Mouse (Mus musculus) c-Kit-positive CD71-positive TER-119-negative erythroid progenitor cells, embryonic 14.5 days (primary cell): Measurements from ENCODE around the gene Igfbp6.

Experiments used
- DNase-seq: peaks from one replicate; pipeline ENCODE4 v3.0.0-alpha.2; 2013; ENCODE audit warnings: low read depth

Igfbp6 gene

GRCm38 (mm10) chr15:102108651-102109525 is 35.3 kb upstream of the Igfbp6 start:
- peak; percentile 71 for DNase-seq

GRCm38 (mm10) chr15:102110271-102110670 is 33.9 kb upstream of the Igfbp6 start:
- DNase-seq: no peak

DNA sequence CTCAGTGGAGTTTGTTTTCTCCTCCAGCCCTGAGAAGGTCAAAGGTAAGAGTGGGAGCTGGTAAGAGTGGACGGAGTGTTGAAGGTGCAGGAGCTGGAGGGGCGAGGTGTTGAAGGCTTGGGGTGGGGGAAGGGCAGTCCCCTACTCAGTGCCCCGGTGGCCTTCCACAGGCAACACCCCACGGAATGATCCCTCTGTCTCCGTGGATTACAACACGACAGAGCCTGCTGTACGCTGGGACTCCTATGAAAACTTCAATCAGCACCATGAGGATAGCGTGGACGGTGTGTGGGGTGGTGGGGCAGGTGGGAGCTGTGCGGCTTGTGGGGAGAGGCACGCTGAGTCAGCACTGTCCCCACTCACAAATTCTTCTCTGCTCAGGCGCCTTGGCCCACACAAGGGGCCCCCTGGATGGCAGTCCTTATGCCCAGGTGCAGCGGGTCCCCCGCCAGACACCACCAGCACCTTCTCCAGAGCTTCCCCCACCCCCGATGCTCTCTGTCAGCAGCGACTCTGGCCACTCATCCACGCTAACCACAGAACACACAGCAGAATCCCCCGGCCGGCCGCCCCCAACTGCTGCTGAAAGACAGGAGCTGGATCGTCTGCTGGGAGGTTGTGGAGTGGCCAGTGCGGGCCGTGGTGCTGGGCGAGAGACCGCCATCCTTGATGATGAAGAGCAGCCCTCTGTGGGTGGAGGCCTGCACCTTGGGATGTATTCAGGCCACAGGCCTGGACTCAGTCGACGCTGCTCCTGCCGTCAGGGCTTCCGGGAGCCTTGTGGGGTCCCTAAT is 33.3 kb upstream of the Igfbp6 start:
- DNase-seq: no peak

DNA sequence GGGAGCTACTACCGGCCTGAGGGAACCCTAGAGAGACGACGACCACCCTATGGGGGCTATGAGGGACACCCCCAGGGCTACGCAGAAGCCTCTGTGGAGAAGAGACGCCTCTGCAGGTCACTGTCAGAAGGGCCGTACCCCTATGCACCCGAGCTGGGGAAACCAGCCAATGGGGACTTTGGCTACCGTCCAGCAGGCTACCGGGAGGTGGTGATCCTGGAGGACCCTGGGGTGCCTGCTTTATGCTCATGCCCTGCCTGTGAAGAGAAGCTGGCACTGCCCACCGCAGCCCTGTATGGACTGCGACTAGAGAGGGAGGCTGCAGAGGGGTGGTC is 32.7 kb upstream of the Igfbp6 start:
- DNase-seq: no peak

GRCm38 (mm10) chr15:102112181-102112580 is 32.0 kb upstream of the Igfbp6 start:
- no peak for DNase-seq

GRCm38 (mm10) chr15:102112827-102113226 is 31.3 kb upstream of the Igfbp6 start:
- DNase-seq: no peak

DNA sequence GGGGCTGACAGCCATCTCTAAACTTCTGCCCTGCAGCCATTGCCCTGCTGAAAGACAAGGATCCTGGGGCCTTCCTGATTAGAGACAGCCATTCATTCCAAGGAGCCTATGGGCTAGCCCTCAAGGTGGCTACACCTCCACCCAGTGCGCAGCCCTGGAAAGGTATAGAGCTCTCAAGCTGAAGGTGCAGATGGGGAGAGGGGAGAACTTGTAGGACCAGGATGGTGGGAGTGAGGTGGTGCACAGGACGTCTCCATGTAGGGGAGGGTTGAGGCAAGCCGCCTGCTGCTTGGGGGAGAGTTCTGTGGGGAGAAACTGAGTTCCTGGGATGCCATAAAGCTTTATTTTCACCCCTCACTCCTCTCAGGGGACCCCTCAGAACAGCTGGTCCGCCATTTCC is 30.5 kb upstream of the Igfbp6 start:
- DNase-seq: no peak

- no peak for DNase-seq
Observed at GRCm38 (mm10) chr15:102114651-102115260, 29.4 kb upstream of the Igfbp6 start.

DNA sequence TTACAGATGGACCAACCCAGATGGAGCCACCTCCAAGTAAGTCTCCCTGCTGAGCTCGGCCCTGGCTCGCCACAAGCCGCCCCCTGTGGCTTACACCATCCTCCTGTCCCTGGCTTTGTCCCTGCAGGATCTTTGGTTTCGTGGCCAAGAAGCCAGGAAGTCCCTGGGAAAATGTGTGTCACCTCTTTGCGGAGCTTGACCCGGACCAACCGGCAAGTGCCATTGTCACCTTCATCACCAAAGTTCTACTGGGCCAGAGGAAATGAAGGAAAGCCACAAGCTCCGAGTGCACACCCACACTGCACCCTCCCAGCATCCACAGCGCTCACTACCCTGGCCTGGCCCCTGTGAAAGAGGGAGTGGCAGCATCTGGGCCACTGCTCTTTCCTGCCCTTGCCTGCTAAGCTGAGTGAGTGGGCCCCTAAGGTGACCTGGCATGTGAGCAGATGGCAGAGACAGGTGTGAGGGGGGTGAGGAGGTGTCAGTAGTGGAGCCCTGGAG is 28.4 kb upstream of the Igfbp6 start:
- DNase-seq: no peak

DNA sequence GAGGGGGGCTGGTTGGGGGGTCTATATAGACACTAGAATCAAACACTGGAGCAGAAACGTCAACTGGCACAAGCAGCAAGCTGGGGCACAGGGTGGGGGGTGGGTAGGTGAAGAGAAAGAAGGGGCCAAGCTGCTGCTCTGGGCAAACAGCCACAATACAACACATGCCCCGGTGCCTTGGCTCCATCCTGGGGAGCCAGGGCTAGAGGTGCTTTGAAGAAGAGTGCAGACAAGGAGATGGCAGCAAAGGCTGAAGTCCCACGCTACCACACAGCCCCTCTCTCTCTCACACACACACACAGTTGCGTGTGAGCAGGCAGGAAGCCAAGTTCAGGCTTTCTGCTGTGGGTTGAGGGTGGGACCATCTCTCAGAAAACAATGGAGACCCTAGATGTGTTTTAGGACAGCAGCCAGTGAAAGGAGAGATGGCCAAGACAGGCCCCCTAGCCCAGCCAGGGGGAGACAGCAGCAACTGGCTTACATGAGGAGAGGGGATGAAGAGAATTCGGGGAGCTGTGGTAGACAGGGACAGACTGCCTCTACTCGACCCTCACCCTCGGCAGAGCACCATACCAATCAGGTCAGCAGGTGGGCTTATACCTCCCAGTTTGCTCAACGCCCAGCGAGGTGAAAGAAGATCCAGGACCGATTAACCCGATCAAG is 27.3 kb upstream of the Igfbp6 start:
- DNase-seq: no peak

DNA sequence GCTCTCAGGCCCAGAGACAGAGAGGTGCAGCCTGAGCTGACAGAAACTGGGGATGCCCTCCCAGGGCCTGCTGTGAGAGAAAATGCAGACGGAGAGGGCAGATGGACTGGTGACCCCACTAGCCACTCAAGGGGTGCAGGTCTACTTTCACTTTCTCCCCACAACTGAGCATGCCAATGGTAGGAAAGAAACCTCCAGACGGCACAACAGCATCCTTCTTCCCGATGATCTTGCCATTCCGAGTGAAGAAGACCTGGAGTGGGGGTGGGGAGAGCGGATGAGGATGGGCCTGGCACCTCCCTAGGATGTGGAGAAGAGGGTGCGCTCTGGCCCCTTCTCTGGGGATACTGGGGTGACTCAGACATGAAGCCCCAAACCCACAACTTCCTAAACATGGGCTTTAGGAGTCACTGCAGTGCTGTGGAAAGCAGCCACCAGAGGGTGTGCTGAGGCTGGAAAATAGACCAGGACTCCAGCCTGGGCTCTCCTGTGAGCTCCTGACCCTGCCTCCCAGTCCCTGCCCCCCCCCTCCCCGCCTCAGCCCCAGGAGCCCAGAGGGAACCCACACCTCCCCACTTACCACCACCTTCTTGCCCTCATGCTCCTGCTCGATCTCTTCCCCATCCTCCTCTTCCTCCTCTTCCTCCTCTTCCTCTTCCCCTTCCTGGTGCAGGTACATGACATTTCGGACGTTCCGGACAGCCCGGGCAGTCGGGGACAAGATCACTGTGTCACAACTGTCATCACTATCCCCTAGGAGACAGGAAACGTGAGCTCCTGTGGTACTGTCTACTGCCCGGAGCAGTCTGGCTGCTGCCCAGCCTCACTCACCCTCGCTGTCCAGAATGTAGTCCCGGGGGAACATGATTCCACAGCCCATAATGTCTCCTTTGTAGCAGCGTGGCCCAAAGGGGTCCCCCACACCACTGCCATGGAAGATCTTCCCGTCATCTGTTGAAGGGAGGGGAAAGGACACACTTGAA is 26.4 kb upstream of the Igfbp6 start:
- no peak for DNase-seq

GRCm38 (mm10) chr15:102118591-102118990 is 25.6 kb upstream of the Igfbp6 start:
- no peak for DNase-seq

- no peak for DNase-seq
Observed at GRCm38 (mm10) chr15:102119121-102119830, 24.9 kb upstream of the Igfbp6 start.

DNA sequence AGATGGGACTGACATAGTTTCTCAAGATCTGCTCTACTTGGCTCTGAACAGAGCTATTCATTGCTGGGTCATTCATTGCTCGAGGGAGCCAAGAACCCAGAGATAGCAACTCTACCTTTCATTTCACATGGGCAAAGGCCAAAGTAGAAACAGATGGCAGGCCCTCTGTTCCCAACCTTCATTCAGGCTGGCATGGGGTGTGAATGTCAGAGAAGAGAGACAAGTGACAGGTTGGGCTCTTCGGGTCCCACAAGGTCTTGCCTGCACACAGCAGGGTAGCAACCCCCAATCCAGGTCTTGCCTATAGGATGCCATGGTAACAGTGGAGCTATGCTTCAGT is 24.4 kb upstream of the Igfbp6 start:
- DNase-seq: no peak

DNA sequence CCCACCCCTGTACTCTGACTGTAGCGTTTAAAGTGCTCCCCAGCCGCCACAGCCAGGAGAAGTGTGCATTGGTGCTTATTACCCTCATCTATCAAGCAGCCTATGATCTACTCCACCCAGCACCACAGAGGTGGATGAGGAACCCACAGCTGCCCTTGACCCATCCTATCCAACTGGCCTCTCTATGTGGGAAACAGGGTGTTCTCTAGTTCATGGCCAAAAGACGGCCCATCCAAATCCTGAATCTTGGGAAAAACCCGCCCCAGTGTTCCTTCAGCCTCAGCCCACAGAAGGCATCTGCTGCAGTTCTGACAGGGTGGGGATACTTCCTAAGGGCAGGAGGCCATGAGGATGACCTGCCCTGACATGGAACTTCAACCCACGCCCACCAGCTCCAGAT is 23.6 kb upstream of the Igfbp6 start:
- DNase-seq: no peak

- no peak for DNase-seq
Observed at GRCm38 (mm10) chr15:102126303-102126702, 17.9 kb upstream of the Igfbp6 start.

DNA sequence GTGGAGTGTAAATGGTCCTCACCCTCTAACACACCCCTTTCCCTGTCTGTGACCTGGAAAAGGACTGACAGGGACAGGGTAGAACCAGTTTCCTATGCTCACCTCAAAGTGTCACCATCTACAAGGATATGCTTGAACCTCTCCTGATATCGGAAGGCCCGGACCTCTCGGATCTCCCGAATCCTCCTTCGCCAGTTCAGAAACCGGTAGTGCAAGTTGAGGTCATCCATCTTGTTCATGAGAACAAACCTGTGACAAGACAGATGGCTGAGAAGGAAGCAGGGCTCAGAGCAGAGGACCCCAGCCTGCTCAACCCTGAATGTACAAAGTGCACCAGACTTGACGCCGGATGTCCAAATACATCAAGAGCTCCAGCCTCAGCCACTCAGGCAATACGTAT is 10.8 kb upstream of the Igfbp6 start:
- DNase-seq: no peak

GRCm38 (mm10) chr15:102134709-102135108 is 9.5 kb upstream of the Igfbp6 start:
- DNase-seq: no peak

- no peak for DNase-seq
Observed at GRCm38 (mm10) chr15:102135522-102136128, 8.5 kb upstream of the Igfbp6 start.
